Mouse (Mus musculus) olfactory bulb, adult 2 months (tissue): Measurements from ENCODE around the gene Acap1.

Source experiments
- CTCF ChIP-seq: fragments of 200-500 bp; IDR thresholded peaks from 2 replicates; pipeline ENCODE4 v1.5.1; 2012; ENCODE audit warnings: low read depth, mild to moderate bottlenecking, low read length, moderate library complexity; ENCODE audit not compliant: insufficient read depth
- POLR2A ChIP-seq: fragments of 200-500 bp; IDR thresholded peaks from 2 replicates; pipeline ENCODE4 v1.6.1; 2012; ENCODE audit warnings: mild to moderate bottlenecking, low read depth, low read length, moderate library complexity; ENCODE audit not compliant: insufficient read depth

GRCm38 (mm10) chr11:69878399-69878798 is 16.9 kb downstream of the Acap1 start:
- no peak for TF ChIP-seq POLR2A
- no peak for TF ChIP-seq CTCF
